Mouse (Mus musculus) E14TG2a.4 (cell line): ENCODE data around the gene Gm20388.

Source experiments
- CTCF ChIP-seq: conservative IDR thresholded peaks from 2 replicates; pipeline ENCODE4 v1.5.1; 2014; ENCODE audit warnings: low read length
- NANOG ChIP-seq: IDR thresholded peaks from 2 replicates; pipeline ENCODE4 v1.6.1; 2014; ENCODE audit warnings: borderline replicate concordance, low read length, mixed read lengths
- POU5F1 ChIP-seq: IDR thresholded peaks from 2 replicates; pipeline ENCODE4 v1.6.1; 2014; ENCODE audit warnings: low read length, borderline replicate concordance

- no peak for TF ChIP-seq CTCF
- no peak for TF ChIP-seq POU5F1
- no peak for TF ChIP-seq NANOG
Measured at GRCm38 (mm10) chr8:122825408-122825807, 2914.8 kb downstream of the Gm20388 start.
